Mouse (Mus musculus) intestine, embryonic 14.5 days (tissue): ENCODE data around the gene Crybg2. TPM values are rescaled to one million over a fixed set of nuclear protein-coding genes. Genes with fewer than 3 reads are reported as not detected.

Source experiments
- ATAC-seq: fragments of 200-750 bp; cut with Nextera tagmentation; replicated peaks from 2 replicates; pipeline ENCODE4 v1.8.0; 2017; ENCODE audit warnings: low read depth, moderate number of reproducible peaks, moderate TSS enrichment, moderate library complexity; ENCODE audit not compliant: low FRiP score, low TSS enrichment
- DNase-seq: peaks from one replicate; pipeline ENCODE4 v3.0.0-alpha.2; 2018; ENCODE audit warnings: low spot score
- H3K27ac ChIP-seq: fragments of 300-500 bp; sonication (generic); 2 replicates; pipeline ENCODE4 v1.5.1; 2014; ENCODE audit warnings: low read depth, mild to moderate bottlenecking, control low read depth
- H3K27me3 ChIP-seq: fragments of 300-500 bp; sonication (generic); replicated peaks from 2 replicates; pipeline ENCODE4 v1.6.1; 2014; ENCODE audit warnings: low read length, control low read depth; ENCODE audit not compliant: control insufficient read depth, insufficient read depth
- H3K36me3 ChIP-seq: fragments of 300-500 bp; sonication (generic); 2 replicates; pipeline ENCODE4 v1.6.1; 2014; ENCODE audit warnings: low read length, control low read depth; ENCODE audit not compliant: control insufficient read depth, insufficient read depth
- H3K4me1 ChIP-seq: fragments of 300-500 bp; sonication (generic); replicated peaks from 2 replicates; pipeline ENCODE4 v1.6.1; 2014; ENCODE audit warnings: low read length, control low read depth, mixed read lengths; ENCODE audit not compliant: control insufficient read depth, insufficient read depth
- H3K4me2 ChIP-seq: fragments of 300-500 bp; sonication (generic); 2 replicates; pipeline ENCODE4 v1.6.1; 2014; ENCODE audit warnings: low read length
- H3K4me3 ChIP-seq: fragments of 300-500 bp; sonication (generic); 2 replicates; pipeline ENCODE4 v1.5.1; 2014; ENCODE audit warnings: low read depth, low read length, control low read depth, mixed read lengths
- H3K9ac ChIP-seq: fragments of 300-500 bp; sonication (generic); 2 replicates; pipeline ENCODE4 v1.6.1; 2014; ENCODE audit warnings: mild to moderate bottlenecking, low read length
- H3K9me3 ChIP-seq: fragments of 300-500 bp; sonication (generic); 2 replicates; pipeline ENCODE4 v1.6.1; 2016; ENCODE audit warnings: low read length, control low read depth; ENCODE audit not compliant: control insufficient read depth
- WGBS: fragments of 180-500 bp; shearing (Covaris S2); extraction: QIAGEN DNeasy Blood & Tissue Kit; methylation state at CpG from one replicate; pipeline ENCODE4 v1.1.7; 2014; 5-methylcytosine and 5-hydroxymethylcytosine counted together
- polyA plus RNA-seq: library from polyadenylated mRNA; unstranded; fragments of >200 nt; fragmentation: Nextera tagmentation; extraction: Ambion mirVana; gene quantifications from 2 replicates; pipeline ENCODE4 v1.2.1, GENCODE M21; 2014

Gene Crybg2
- polyA plus RNA-seq, 1 experiment from 2014 or later = 11.4 TPM

GRCm38 (mm10) chr4:134062561-134062960 lies 1.9 kb downstream of the Crybg2 start:
- DNase-seq (no peak), ATAC-seq (no peak)
- Histone ChIP-seq H3K27me3 (peaks cover 8% of the 10 kb centered on the region), H3K9me3 (no peaks in the 10 kb centered on the region), H3K27ac (no peak overlapping the region), H3K4me1 (peaks cover 6% of the 10 kb centered on the region), H3K9ac (no peak overlapping the region), H3K36me3 (no peaks in the 10 kb centered on the region), H3K4me3 (no peak overlapping the region), H3K4me2 (no peak overlapping the region)
- WGBS = 60% methylated on average over 6 of the region's 8 CpGs

GRCm38 (mm10) chr4:134065431-134066004 lies 4.9 kb downstream of the Crybg2 start:
- Histone ChIP-seq H3K27ac (no peak overlapping the region), H3K4me2 (peak overlapping the region; percentile 18; the same call in 1 of the 2 replicates), H3K27me3 (peaks cover 8% of the 10 kb centered on the region), H3K9ac (no peak overlapping the region; the same call in 1 of the 2 replicates), H3K4me1 (peaks cover 6% of the 10 kb centered on the region; the same call in 1 of the 2 replicates), H3K9me3 (no peaks in the 10 kb centered on the region), H3K36me3 (no peaks in the 10 kb centered on the region), H3K4me3 (no peak overlapping the region)
- peak; percentile 75 for DNase-seq
- ATAC-seq = peak; percentile 30; the same call in 1 of the 2 replicates
- 14% methylated on average over 23 of the region's 23 CpGs for WGBS

GRCm38 (mm10) chr4:134067383-134067782 lies 6.8 kb downstream of the Crybg2 start:
- no peak overlapping the region for H3K27ac ChIP-seq
- H3K4me3 ChIP-seq = no peak overlapping the region
- H3K4me2 ChIP-seq = no peak overlapping the region
- peaks cover 8% of the 10 kb centered on the region for H3K27me3 ChIP-seq
- DNase-seq (no peak), ATAC-seq (no peak)
- H3K36me3 ChIP-seq = no peaks in the 10 kb centered on the region
- 78% methylated on average over 8 of the region's 8 CpGs for WGBS
- no peak overlapping the region for H3K9ac ChIP-seq
- H3K9me3 ChIP-seq = no peaks in the 10 kb centered on the region
- H3K4me1 ChIP-seq = no peaks in the 10 kb centered on the region

DNA sequence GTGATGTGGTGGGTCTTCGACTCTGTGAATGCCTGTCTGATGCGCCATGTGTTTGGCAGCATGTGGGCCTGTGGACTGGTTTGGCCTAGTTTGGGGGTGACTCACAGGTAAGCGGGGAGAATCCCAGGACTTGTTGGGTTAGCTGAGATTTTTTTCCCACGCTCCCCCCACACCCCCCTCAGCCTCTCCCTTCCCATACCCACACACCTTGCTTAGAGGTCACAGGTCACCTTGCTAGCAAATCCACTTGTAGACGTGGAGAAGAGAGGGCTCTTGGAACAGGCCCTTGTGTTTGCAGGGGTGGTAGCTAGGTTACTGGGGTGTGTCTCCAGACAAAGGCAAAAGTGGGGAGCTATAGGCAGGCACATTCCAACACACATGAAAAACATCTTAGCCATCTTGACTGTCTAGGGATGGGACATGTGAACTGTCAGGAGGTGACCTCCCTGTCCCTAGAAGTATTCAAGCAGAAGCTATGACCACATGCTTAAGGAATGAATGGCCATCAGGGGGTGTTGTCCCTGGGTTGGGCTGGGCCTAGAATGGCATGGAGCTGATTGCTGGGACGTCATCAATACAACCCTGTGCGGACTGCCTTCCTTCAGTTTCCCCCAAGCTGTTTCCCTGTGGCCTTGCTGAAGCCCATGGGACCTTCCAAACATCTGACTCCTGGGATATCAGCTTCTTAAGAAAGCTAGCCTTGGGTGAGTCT lies 7.4 kb downstream of the Crybg2 start:
- H3K9me3 ChIP-seq = no peaks in the 10 kb centered on the region
- DNase-seq (no peak), ATAC-seq (no peak)
- no peak overlapping the region for H3K4me3 ChIP-seq
- H3K27me3 ChIP-seq = peaks cover 8% of the 10 kb centered on the region
- no peak overlapping the region for H3K4me2 ChIP-seq
- H3K27ac ChIP-seq = no peak overlapping the region
- WGBS = 77% methylated on average over 7 of the region's 7 CpGs
- H3K36me3 ChIP-seq = no peaks in the 10 kb centered on the region
- H3K9ac ChIP-seq = no peak overlapping the region
- no peaks in the 10 kb centered on the region for H3K4me1 ChIP-seq

DNA sequence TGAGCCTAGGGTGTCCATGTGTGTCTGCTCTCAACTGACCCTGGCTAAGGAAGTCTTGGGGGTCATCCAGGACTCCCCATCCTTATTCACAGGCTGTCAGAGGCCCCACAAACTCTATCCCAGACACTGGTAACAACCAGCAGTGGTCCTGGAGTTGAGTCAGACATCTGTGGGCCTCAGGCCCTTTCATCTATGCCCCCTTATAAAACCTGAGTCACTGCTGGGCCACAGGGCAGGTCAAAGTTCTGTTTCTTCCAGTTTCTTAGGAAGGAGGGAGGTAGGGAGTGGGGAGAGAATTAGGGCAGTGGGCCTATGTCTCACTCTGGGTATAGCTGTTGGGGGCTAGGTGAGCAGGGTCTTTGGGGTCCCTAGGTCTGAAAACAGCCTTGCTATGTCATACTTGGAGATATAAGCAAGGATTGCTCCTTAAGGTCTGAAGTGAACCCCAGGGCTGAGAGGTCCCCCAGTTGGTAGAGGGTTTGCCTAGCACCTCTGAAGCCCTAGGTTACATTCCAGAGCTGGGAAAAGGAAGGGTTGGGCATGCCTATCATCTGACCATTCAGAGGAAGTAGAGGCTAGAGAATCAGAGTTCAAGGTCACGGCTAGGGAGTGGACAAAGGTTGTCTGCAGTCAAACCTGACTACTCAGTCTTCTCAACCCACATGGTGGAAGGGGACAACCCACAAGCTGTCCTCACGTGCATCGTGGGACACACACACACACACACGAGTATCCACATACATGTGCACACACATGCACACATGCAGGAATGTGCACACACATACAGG lies 8.4 kb downstream of the Crybg2 start:
- no peaks in the 10 kb centered on the region for H3K9me3 ChIP-seq
- H3K27me3 ChIP-seq = peaks cover 8% of the 10 kb centered on the region
- no peak overlapping the region for H3K4me2 ChIP-seq
- no peak overlapping the region for H3K9ac ChIP-seq
- no peak overlapping the region for H3K4me3 ChIP-seq
- no peaks in the 10 kb centered on the region for H3K4me1 ChIP-seq
- 86% methylated on average over 4 of the region's 4 CpGs for WGBS
- ATAC-seq (no peak), DNase-seq (no peak)
- no peak overlapping the region; the same call in 1 of the 2 replicates for H3K27ac ChIP-seq
- H3K36me3 ChIP-seq = no peaks in the 10 kb centered on the region

DNA sequence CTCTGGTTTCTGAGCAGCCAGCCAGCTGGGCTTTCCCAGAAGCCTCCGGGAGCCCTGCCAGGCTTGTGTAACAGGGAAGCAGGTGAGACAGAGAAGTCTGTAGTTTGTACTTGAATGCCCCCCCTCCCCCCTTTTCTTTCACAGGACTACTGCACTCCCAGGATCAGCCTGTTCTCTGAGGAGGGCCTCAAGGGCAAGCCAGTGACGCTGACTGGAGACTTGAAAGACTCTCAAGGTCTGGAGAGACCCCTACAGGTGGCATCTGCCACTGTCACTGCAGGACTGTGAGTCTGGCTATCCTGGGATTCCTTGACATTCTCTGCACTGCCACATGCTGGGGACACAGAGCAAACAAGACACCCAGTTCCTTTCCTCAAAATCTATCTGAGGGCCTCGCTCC lies 18.1 kb downstream of the Crybg2 start:
- H3K4me1 ChIP-seq = peaks cover 5% of the 10 kb centered on the region; the same call in 1 of the 2 replicates
- H3K27ac ChIP-seq = no peak overlapping the region
- H3K36me3 ChIP-seq = no peaks in the 10 kb centered on the region
- no peaks in the 10 kb centered on the region for H3K27me3 ChIP-seq
- H3K9me3 ChIP-seq = no peaks in the 10 kb centered on the region
- no peak overlapping the region for H3K9ac ChIP-seq
- H3K4me3 ChIP-seq = no peak overlapping the region
- H3K4me2 ChIP-seq = no peak overlapping the region
- ATAC-seq (no peak), DNase-seq (no peak)
- WGBS = 10% methylated on average over 3 of the region's 3 CpGs

- H3K27ac ChIP-seq = no peak overlapping the region
- H3K4me2 ChIP-seq = no peak overlapping the region
- H3K4me1 ChIP-seq = peaks cover 5% of the 10 kb centered on the region; the same call in 1 of the 2 replicates
- no peaks in the 10 kb centered on the region for H3K9me3 ChIP-seq
- DNase-seq (no peak), ATAC-seq (no peak)
- H3K4me3 ChIP-seq = no peak overlapping the region
- WGBS = 82% methylated on average over 4 of the region's 4 CpGs
- no peaks in the 10 kb centered on the region for H3K36me3 ChIP-seq
- H3K27me3 ChIP-seq = no peaks in the 10 kb centered on the region
- no peak overlapping the region for H3K9ac ChIP-seq
These were observed 20.1 kb downstream of the Crybg2 start for GRCm38 (mm10) chr4:134080674-134081073.

- Histone ChIP-seq H3K27me3 (no peaks in the 10 kb centered on the region), H3K9ac (no peak overlapping the region)
These were observed 21.2 kb downstream of the Crybg2 start for GRCm38 (mm10) chr4:134081730-134082386.

More at GRCm38 (mm10) chr4:134081730-134082386, 21.2 kb downstream of the Crybg2 start:
- Histone ChIP-seq H3K4me1 (peaks cover 5% of the 10 kb centered on the region; the same call in 1 of the 2 replicates), H3K4me2 (peak overlapping the region; percentile 80), H3K4me3 (peak overlapping the region; percentile 44), H3K9me3 (no peaks in the 10 kb centered on the region), H3K36me3 (no peaks in the 10 kb centered on the region), H3K27ac (no peak overlapping the region)
- DNase-seq (peak; percentile 91), ATAC-seq (peak; percentile 96)
- WGBS = under 1% methylated on average over 36 of the region's 41 CpGs
